10 mouse cellular contexts compared by ENCODE assay signal in genomic region chr2:140669786-140670185, GRCm38 (mm10). TPM values are rescaled to one million over a fixed set of nuclear protein-coding genes. Genes with fewer than 3 reads are reported as not detected.
DNase-seq lines count a peak whose midpoint lies in the region; ATAC-seq lines count a peak whose summit lies in the region.
"Had no signal": no experiment of that assay in that cellular context is flagged by ENCODE, and none has a peak within 500 bp of the region (broad histone marks: within the 10 kb centered on the region; RNA-seq: fewer than 3 reads in every experiment).

No protein-coding gene starts in this region.

- H3K27me3 ChIP-seq in heart, embryonic 12.5 days (replicated peaks), result no peaks in the 10 kb centered on the region
- peaks cover 12% of the 10 kb centered on the region; the same call in 1 of the 2 replicates for H3K27me3 ChIP-seq in embryonic facial prominence, embryonic 10.5 days (replicated peaks; ENCODE audit: low read depth, poor library complexity, severe bottlenecking)
- no peaks in the 10 kb centered on the region for H3K27me3 ChIP-seq in hindbrain, embryonic 11.5 days (ENCODE audit: control insufficient read depth, insufficient read depth, low read length)
- H3K27me3 ChIP-seq in midbrain, embryonic 13.5 days, result no peaks in the 10 kb centered on the region

- no peak for DNase-seq in heart, adult 11 months
- no peak for DNase-seq in embryonic facial prominence, embryonic 10.5 days (ENCODE audit: low spot score)
- DNase-seq in hindbrain, embryonic 11.5 days (ENCODE audit: low spot score), result peak; percentile 22
- DNase-seq in adrenal gland, postnatal 10 days, result no peak
- no peak for DNase-seq in adipocyte (ENCODE audit: low spot score)
- no peak for DNase-seq in frontal cortex, postnatal 25 days (ENCODE audit: low spot score in 2 of 2)
- DNase-seq: thymus, postnatal 14 days had no signal

- H3K4me2 ChIP-seq in heart, embryonic 12.5 days, result peak overlapping the region; percentile 68
- H3K4me2 ChIP-seq in hindbrain, embryonic 11.5 days (replicated peaks; ENCODE audit: low read depth, low read length), result peak overlapping the region; percentile 64
- H3K4me2 ChIP-seq in midbrain, embryonic 13.5 days (replicated peaks), result peak overlapping the region; percentile 64

- WGBS in heart, embryonic 12.5 days, result 47% methylated on average over 2 of the region's 2 CpGs
- 25% methylated on average over 2 of the region's 2 CpGs for WGBS in embryonic facial prominence, embryonic 10.5 days
- WGBS in hindbrain, embryonic 11.5 days, result 17% methylated on average over 2 of the region's 2 CpGs
- WGBS in midbrain, embryonic 13.5 days, result 10% methylated on average over 2 of the region's 2 CpGs

- peak overlapping the region; percentile 54 for H3K4me3 ChIP-seq in heart, embryonic 12.5 days
- peak overlapping the region; percentile 68 for H3K4me3 ChIP-seq in embryonic facial prominence, embryonic 10.5 days
- H3K4me3 ChIP-seq in hindbrain, embryonic 11.5 days (ENCODE audit: low read depth, low read length), result peak overlapping the region; percentile 56
- H3K4me3 ChIP-seq in midbrain, embryonic 13.5 days (replicated peaks), result peak overlapping the region; percentile 72

- H3K9me3 ChIP-seq in heart, embryonic 12.5 days (replicated peaks), result no peaks in the 10 kb centered on the region
- no peaks in the 10 kb centered on the region for H3K9me3 ChIP-seq in embryonic facial prominence, embryonic 10.5 days
- H3K9me3 ChIP-seq in hindbrain, embryonic 11.5 days (ENCODE audit: control insufficient read depth, low read length), result no peaks in the 10 kb centered on the region
- no peaks in the 10 kb centered on the region for H3K9me3 ChIP-seq in midbrain, embryonic 13.5 days

- no peak for ATAC-seq in heart, embryonic 12.5 days (ENCODE audit: insufficient number of reproducible peaks, low FRiP score)
- ATAC-seq in hindbrain, embryonic 11.5 days (ENCODE audit: low FRiP score), result no peak
- ATAC-seq in midbrain, embryonic 13.5 days, result no peak
- ATAC-seq: activated CD4-positive, CD25-positive, alpha-beta regulatory T cell, adult 4 months had no signal

- no peaks in the 10 kb centered on the region for H3K36me3 ChIP-seq in heart, embryonic 12.5 days
- no peaks in the 10 kb centered on the region for H3K36me3 ChIP-seq in embryonic facial prominence, embryonic 10.5 days (replicated peaks)
- H3K36me3 ChIP-seq in hindbrain, embryonic 11.5 days (ENCODE audit: control insufficient read depth, insufficient read depth, low read length), result no peaks in the 10 kb centered on the region
- no peaks in the 10 kb centered on the region for H3K36me3 ChIP-seq in midbrain, embryonic 13.5 days

- no peak overlapping the region for H3K27ac ChIP-seq in heart, embryonic 12.5 days (ENCODE audit: poor library complexity, severe bottlenecking)
- peak overlapping the region; percentile 90 for H3K27ac ChIP-seq in embryonic facial prominence, embryonic 10.5 days (replicated peaks)
- no peak overlapping the region for H3K27ac ChIP-seq in hindbrain, embryonic 11.5 days (ENCODE audit: low read depth, low read length)
- peak overlapping the region; percentile 69 for H3K27ac ChIP-seq in midbrain, embryonic 13.5 days

- H3K4me1 ChIP-seq in heart, embryonic 12.5 days (replicated peaks), result peaks cover 9% of the 10 kb centered on the region
- peaks cover 35% of the 10 kb centered on the region for H3K4me1 ChIP-seq in embryonic facial prominence, embryonic 10.5 days
- H3K4me1 ChIP-seq in hindbrain, embryonic 11.5 days (replicated peaks; ENCODE audit: control insufficient read depth, insufficient read depth, low read length), result peaks cover 2% of the 10 kb centered on the region; the same call in 1 of the 2 replicates
- H3K4me1 ChIP-seq in midbrain, embryonic 13.5 days (replicated peaks), result peaks cover 25% of the 10 kb centered on the region

- H3K9ac ChIP-seq in heart, embryonic 12.5 days, result peak overlapping the region; percentile 65; the same call in 1 of the 2 replicates
- H3K9ac ChIP-seq in hindbrain, embryonic 11.5 days (ENCODE audit: low read depth, low read length), result no peak overlapping the region
- H3K9ac ChIP-seq in midbrain, embryonic 13.5 days (replicated peaks), result peak overlapping the region; percentile 86

RNA-seq across cellular contexts. Expression of gene Flrt3, which starts 1.5 kb away (rescaled TPM):
- polyA plus RNA-seq in heart, embryonic 12.5 days (2016; fragmentation: Nextera tagmentation; extraction: Ambion mirVana), result 37.1 and 40.3 TPM in 2 replicates
- polyA plus RNA-seq in embryonic facial prominence, embryonic 10.5 days (2016; fragmentation: Nextera tagmentation; extraction: Ambion mirVana), result 57.6 and 66.9 TPM in 2 replicates
- polyA plus RNA-seq in hindbrain, embryonic 11.5 days (2014; fragmentation: Nextera tagmentation; extraction: Ambion mirVana), result 37.5 and 43.4 TPM in 2 replicates
- 61.5 and 62.3 TPM in 2 replicates for polyA plus RNA-seq in midbrain, embryonic 13.5 days (2015; fragmentation: Nextera tagmentation; extraction: Ambion mirVana)
- total RNA-seq in adrenal gland, postnatal 10 days (2021), result 1 to 10 TPM; 5.2 to 6.7 TPM

Comparison
In these comparisons a context has a peak if more than half of its experiments do, and no peak if none do; other contexts are left out.
1. H3K27ac ChIP-seq: peak in embryonic facial prominence, embryonic 10.5 days (single experiment) and midbrain, embryonic 13.5 days (single experiment); none in heart, embryonic 12.5 days (single experiment) and hindbrain, embryonic 11.5 days (single experiment).
2. Peak in every context shown above with its lines, with median percentiles within 50 percentile points of each other: H3K4me2 ChIP-seq and H3K4me3 ChIP-seq.